Mouse (Mus musculus) kidney, postnatal 0 days (tissue): ENCODE data around the gene Nptxr. TPM values are rescaled to one million over a fixed set of nuclear protein-coding genes. Genes with fewer than 3 reads are reported as not detected.
A peak's percentile ranks its signal among the peaks of the same experiment; 100 is the strongest.

ENCODE experiments used
- ATAC-seq: fragments of 200-750 bp; cut with Nextera tagmentation; replicated peaks from 2 replicates; pipeline ENCODE4 v1.8.0; 2017; ENCODE audit warnings: low read depth, moderate number of reproducible peaks, moderate TSS enrichment, moderate library complexity; ENCODE audit not compliant: low FRiP score
- DNase-seq: peaks from one replicate; pipeline ENCODE4 v3.0.0-alpha.2; 2016; ENCODE audit warnings: low spot score
- H3K27ac ChIP-seq: fragments of 300-500 bp; sonication (generic); 2 replicates; pipeline ENCODE4 v1.5.1; 2014; ENCODE audit warnings: mild to moderate bottlenecking
- H3K27me3 ChIP-seq: fragments of 300-500 bp; sonication (generic); 2 replicates; pipeline ENCODE4 v1.6.1; 2014; ENCODE audit warnings: low read length, mixed read lengths; ENCODE audit not compliant: insufficient read depth
- H3K36me3 ChIP-seq: fragments of 300-500 bp; sonication (generic); 2 replicates; pipeline ENCODE4 v1.6.1; 2014; ENCODE audit warnings: low read length, mixed read lengths; ENCODE audit not compliant: insufficient read depth
- H3K4me1 ChIP-seq: fragments of 300-500 bp; sonication (generic); replicated peaks from 2 replicates; pipeline ENCODE4 v1.6.1; 2014; ENCODE audit warnings: antibody characterized with exemption, low read length, mixed read lengths; ENCODE audit not compliant: insufficient read depth
- H3K4me2 ChIP-seq: fragments of 300-500 bp; sonication (generic); 2 replicates; pipeline ENCODE4 v1.6.1; 2014; ENCODE audit warnings: mild to moderate bottlenecking, low read length, moderate library complexity, mixed read lengths
- H3K4me3 ChIP-seq: fragments of 300-500 bp; sonication (generic); replicated peaks from 2 replicates; pipeline ENCODE4 v1.5.1; 2014; ENCODE audit warnings: low read depth, low read length
- H3K9ac ChIP-seq: fragments of 300-500 bp; sonication (generic); 2 replicates; pipeline ENCODE4 v1.6.1; 2014; ENCODE audit warnings: low read depth, low read length
- H3K9me3 ChIP-seq: fragments of 300-500 bp; sonication (generic); replicated peaks from 2 replicates; pipeline ENCODE4 v1.6.1; 2016; ENCODE audit warnings: low read length, inconsistent platforms, mixed read lengths
- CTCF ChIP-seq: IDR thresholded peaks from 2 replicates; pipeline ENCODE4 v1.5.1; 2016; ENCODE audit warnings: antibody characterized with exemption, low read depth, mild to moderate bottlenecking, moderate library complexity
- WGBS: fragments of 180-500 bp; shearing (Covaris S2); extraction: QIAGEN DNeasy Blood & Tissue Kit; methylation state at CpG from one replicate; pipeline ENCODE4 v1.1.7; 2014; 5-methylcytosine and 5-hydroxymethylcytosine counted together
- polyA plus RNA-seq: library from polyadenylated mRNA; unstranded; fragments of >200 nt; fragmentation: Nextera tagmentation; extraction: Ambion mirVana; gene quantifications from 2 replicates; pipeline ENCODE4 v1.2.1, GENCODE M21; 2015

Gene Nptxr
- polyA plus RNA-seq, 1 experiment from 2014 or later: 1.1 TPM

DNA sequence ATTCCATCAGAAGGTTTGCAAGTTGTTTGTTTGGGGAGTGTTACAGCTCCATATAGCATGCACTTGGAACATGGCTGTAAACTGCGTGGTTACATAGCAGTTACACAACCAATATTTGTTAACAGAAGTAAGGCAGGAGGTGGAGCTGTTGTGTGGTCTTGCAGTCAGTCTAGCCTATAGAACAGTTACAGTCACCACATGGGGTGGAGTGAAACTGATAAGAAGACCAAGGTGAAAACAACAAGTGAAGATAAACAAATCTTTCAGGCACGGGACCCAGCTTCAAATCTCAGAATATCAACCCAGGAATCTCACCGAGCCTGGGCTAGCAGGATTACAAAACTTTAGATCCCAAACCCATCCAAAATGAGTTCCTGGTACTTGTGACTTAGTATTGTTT, 63.8 kb downstream of the Nptxr start:
- TF ChIP-seq CTCF: no peak
- Histone ChIP-seq H3K4me1 (peaks cover 7% of the 10 kb centered on the region; the same call in 1 of the 2 replicates), H3K9me3 (no peaks in the 10 kb centered on the region), H3K36me3 (peaks cover 24% of the 10 kb centered on the region), H3K27ac (no peak overlapping the region), H3K4me3 (no peak overlapping the region), H3K9ac (no peak overlapping the region), H3K4me2 (peak overlapping the region; percentile 93), H3K27me3 (no peaks in the 10 kb centered on the region)
- DNase-seq: no peak
- no peak for ATAC-seq
- WGBS: 77% methylated on average over 3 of the region's 3 CpGs

Other genes starting within 250 kb of the Nptxr start
- gene Dmc1, start 199.7 kb downstream of the Nptxr start, polyA plus RNA-seq: 1.7 and 1.9 TPM in 2 replicates
- gene Fam227a, start 145.8 kb downstream of the Nptxr start, polyA plus RNA-seq: 0.66 and 1.3 TPM in 2 replicates
- 51.7 and 52.7 TPM in 2 replicates for gene Cby1, start 145.6 kb downstream of the Nptxr start, polyA plus RNA-seq
- gene Tomm22, start 133.9 kb downstream of the Nptxr start, polyA plus RNA-seq: 264 TPM in 2 replicates
- gene Josd1, start 116.8 kb downstream of the Nptxr start, polyA plus RNA-seq: 18.8 and 19.0 TPM in 2 replicates
- 24.3 and 26.9 TPM in 2 replicates for gene Gtpbp1, start 113.9 kb downstream of the Nptxr start, polyA plus RNA-seq
- 3.5 and 4.0 TPM in 2 replicates for gene Sun2, start 62.2 kb downstream of the Nptxr start, polyA plus RNA-seq
- 59.3 and 61.8 TPM in 2 replicates for gene Dnal4, start 26.9 kb downstream of the Nptxr start, polyA plus RNA-seq
- gene Npcd, start 29.5 kb upstream of the Nptxr start, polyA plus RNA-seq: 0.28 TPM in 1 of 2 replicates, not detected in the other
- gene Cbx6, start 29.9 kb upstream of the Nptxr start, polyA plus RNA-seq: 39.0 and 46.6 TPM in 2 replicates
- 26.1 and 26.4 TPM in 2 replicates for gene Apobec3, start 86.9 kb upstream of the Nptxr start, polyA plus RNA-seq
- 4.5 and 4.6 TPM in 2 replicates for gene Cbx7, start 166.4 kb upstream of the Nptxr start, polyA plus RNA-seq
- 6.5 and 6.8 TPM in 2 replicates for gene Pdgfb, start 210.2 kb upstream of the Nptxr start, polyA plus RNA-seq